Mouse (Mus musculus) gastrocnemius, postnatal 4 days (tissue): ENCODE data around the gene Sfi1. TPM values are rescaled to one million over a fixed set of nuclear protein-coding genes. Genes with fewer than 3 reads are reported as not detected.
A peak's percentile ranks its signal among the peaks of the same experiment; 100 is the strongest.
"Not testable (repeated sequence)": the region's sequence is repeated elsewhere in the genome, so short reads cannot be mapped to it uniquely, and the experiment has no call there.

Experiments used
- DNase-seq, 2 experiments: peaks; one replicate each; pipeline ENCODE4 v3.0.0; 2021 to 2022; ENCODE audit warnings: low spot score in 2 of 2, mixed read lengths in 2 of 2
- long read RNA-seq, 2 experiments: library from polyadenylated mRNA; stranded (forward); transcript quantifications; one replicate each; pipeline ENCODE4 v2.0.0; 2021
- total RNA-seq, 2 experiments: library from RNA; stranded (reverse); gene quantifications; 2 replicates each; pipeline ENCODE4 v1.2.3; 2021

The Sfi1 gene
- total RNA-seq = 10 to 100 TPM; 39.0 to 41.7 TPM
- long read RNA-seq, experiment 1, partial matches to known transcripts = 7 of 22 reads
- long read RNA-seq, experiment 1, other reads (novel, unspliced or antisense) = 12 of 22 reads
- long read RNA-seq, experiment 2, partial matches to known transcripts = 7 of 43 reads
- long read RNA-seq, experiment 2, other reads (novel, unspliced or antisense) = 34 of 43 reads

GRCm38 (mm10) chr11:3193363-3193762 lies at the start of gene Sfi1:
Gene Sfi1 (minus strand): TSS chr11:3193463.
- no peak for DNase-seq

DNA sequence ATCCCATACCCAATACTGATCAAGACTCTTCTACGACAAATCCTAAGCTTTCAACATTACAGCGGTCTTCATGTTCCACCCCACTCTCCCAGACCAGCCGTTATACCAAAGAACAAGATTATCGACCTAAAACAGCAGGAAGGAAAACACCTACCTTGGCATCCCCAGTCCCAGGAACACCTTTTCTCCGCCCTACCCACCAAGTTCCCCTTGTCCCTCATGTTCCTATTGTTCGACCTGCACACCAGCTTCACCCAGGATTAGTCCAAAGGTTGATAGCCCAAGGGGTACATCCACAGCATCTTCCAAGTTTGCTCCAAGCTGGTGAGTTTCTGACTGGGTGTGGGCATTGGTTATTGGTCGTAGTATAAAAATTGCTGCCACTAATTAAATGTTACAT lies 49.1 kb upstream of the Sfi1 start:
- DNase-seq = no peak

GRCm38 (mm10) chr11:3235277-3235676 lies 42.0 kb upstream of the Sfi1 start:
- DNase-seq = no peak

DNA sequence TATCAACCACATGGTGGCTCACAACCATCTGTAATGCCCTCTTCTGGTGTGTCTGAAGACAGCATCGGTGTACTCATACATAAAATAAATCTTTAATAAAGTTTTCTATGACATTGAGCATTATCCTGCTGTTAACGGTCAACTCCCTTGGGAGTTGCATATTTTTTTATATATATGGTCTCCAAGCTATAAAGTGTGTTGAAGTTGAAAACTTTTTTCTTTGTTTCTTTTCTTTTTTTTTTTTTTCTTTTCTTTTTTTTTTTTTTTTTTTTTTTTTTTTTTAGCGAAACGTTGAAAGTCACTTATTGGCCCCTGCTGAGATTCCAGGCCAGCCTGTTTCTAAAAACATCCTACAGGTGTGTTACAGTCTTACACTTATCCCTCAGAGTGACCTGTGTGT lies 40.4 kb upstream of the Sfi1 start:
- no peak for DNase-seq

GRCm38 (mm10) chr11:3232248-3232647 lies 39.0 kb upstream of the Sfi1 start:
- no peak for DNase-seq

DNA sequence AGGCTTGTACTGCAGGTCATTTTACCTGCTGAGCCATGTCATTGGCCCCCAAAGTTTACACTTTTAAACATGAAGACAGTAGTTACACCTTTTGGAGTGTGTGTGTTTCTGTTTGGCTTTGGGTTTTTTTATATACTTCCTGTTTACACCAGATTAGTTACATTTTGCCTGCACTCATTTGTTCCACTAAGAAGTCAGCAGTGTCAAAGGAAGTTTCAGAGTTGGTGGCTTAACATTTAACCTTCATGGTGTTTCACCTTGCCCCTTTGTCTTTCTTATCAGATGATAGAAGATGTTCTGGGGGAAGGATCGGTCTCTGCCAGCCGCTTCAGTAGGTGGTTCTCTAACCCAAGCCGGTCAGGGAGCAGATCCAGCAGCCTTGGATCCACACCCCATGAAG lies 33.9 kb upstream of the Sfi1 start:
- no peak for DNase-seq

GRCm38 (mm10) chr11:3223105-3223504 lies 29.8 kb upstream of the Sfi1 start:
- no peak for DNase-seq

DNA sequence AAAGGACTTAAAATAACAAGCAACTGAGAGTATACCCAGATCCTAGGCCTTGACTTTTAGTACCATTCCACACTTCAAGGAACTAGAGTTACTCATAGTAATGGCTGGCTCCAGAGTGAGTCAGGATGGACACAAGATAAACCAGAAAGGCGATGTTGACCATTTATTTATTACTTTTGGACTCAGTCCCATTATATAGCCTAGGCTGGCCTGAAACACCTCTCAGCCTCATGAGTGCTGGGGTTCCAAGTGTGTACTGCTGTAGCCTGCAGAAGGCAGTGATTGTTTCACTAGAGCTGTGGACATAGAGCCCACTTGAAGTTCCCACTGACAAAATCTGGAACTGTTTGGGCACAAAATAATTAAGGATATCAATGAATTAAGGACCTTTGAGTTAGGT lies 19.3 kb upstream of the Sfi1 start:
- DNase-seq = no peak

- no peak for DNase-seq
Measured at GRCm38 (mm10) chr11:3206783-3207182, 13.5 kb upstream of the Sfi1 start.

- no peak for DNase-seq
Measured at GRCm38 (mm10) chr11:3205207-3205606, 11.9 kb upstream of the Sfi1 start.

DNA sequence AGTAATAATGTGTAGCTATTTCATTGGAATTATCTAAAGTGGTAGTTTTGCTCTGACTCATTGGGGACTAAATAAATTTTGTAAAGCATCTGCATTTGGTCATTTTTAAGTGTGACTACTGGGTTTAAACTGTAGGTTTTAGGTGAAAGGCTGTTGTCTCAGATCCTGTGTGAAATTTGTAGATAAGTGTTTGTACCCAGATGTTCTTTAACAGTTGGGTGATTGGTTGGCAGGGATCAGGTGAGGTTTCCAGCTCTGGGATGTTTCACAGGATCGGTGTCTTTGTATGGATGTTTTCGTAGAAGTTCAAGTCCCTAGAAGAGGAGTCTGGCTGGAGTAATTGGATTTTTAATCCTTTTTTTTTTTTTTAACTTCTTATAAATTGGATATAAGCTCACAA lies 10.5 kb upstream of the Sfi1 start:
- no peak for DNase-seq

DNA sequence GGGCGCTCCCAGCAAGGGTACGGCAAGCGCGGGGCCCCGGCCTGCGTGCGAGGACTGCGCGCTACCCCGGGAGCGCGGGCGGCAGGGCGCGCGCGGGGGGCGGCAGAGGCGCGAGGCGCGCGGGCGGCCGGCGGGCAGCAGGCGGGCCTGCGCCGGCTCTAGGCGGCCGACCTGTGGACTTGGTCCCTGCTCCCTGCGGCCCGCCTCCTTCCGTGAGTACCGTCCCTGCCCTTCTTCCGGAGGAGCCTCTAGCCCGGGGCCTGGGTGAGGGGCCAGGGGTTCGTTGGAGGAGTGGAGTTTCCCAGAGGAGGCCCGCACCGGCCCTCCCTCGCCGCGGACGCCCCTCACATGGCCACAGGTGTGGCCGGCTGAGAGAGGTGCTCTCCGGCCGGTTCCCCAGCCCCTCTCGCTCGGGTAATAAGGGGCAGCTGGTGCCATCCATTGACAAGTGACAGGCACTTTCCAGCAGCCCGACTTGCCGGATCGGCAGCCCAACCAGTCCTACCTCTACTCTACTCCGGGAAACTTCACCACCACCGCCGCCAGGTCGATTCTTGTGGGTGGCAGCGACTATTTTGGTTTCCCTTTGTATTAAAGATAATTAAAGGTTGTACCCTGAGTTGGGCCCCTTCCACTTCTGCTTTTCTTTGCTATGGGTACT lies 9.6 kb upstream of the Sfi1 start:
- peak; percentile 24 to 61 for DNase-seq

- peak; percentile 90 to 93 for DNase-seq
Measured at GRCm38 (mm10) chr11:3202231-3202701, 9.0 kb upstream of the Sfi1 start, which contains the start of gene Eif4enif1. Gene Eif4enif1 (plus strand): TSS chr11:3202392.

- DNase-seq = peak in 1 of 2 experiments; percentile 38
Measured at GRCm38 (mm10) chr11:3201326-3202230, 8.3 kb upstream of the Sfi1 start.

DNA sequence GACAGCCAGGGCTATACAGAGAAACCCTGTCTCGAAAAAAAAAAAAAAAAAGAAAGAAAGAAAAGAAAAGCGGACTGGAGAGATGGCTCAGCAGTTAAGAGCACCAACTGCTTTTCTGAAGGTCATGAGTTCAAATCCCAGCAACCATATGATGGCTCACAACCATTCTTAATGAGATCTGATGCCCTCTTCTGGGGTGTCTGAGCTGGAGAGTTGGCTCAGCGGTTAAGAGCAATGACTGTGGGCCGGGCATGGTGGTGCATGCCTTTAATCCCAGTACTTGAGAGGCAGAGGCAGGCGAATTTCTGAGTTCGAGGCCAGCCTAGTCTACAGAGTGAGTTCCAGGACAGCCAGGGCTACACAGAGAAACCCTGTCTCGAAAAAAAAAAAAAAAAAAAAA lies 7.4 kb upstream of the Sfi1 start:
- not testable (repeated sequence) for DNase-seq

- DNase-seq = peak; percentile 31 to 32
Measured at GRCm38 (mm10) chr11:3182707-3183106, 10.6 kb downstream of the Sfi1 start.

DNA sequence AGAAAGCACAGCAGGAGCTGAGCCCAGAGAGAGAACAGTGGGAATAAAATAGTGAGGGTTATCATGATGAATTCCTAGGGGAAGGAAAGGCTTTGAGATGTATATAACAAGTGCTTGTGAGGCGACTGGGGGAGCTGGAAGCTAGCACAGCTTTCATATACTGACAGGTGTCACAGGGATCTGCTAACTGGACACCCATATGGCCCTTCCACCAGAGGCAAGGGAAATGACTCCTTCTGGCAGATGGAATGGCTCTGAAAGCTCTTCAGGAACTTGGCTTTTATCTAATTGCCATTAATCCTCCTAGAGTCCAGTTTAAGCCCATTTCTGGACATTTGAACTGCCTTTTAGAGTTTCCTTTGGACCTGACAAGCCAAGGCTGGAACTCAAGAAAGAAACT lies 11.3 kb downstream of the Sfi1 start:
- DNase-seq = not testable (repeated sequence)

DNA sequence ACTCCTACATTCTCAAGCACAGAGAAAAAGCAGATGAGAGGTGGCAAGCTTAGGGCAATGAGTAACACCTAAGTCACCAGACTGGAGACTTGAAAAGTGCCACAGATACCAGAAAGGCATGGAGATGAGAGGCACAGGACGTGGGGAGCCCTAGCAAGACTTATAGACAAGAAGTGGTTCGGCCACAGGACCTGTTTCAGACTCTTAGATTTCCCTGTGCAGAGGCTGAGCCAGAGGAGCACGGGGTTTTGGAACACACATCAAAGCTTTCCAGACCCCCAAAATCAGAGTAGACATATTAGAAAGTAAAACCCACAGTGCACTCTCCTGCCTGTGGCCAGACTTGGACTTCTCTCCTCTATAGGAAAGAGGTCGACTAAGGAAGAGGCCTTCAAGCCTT lies 12.0 kb downstream of the Sfi1 start:
- peak; percentile 87 to 95 for DNase-seq

DNA sequence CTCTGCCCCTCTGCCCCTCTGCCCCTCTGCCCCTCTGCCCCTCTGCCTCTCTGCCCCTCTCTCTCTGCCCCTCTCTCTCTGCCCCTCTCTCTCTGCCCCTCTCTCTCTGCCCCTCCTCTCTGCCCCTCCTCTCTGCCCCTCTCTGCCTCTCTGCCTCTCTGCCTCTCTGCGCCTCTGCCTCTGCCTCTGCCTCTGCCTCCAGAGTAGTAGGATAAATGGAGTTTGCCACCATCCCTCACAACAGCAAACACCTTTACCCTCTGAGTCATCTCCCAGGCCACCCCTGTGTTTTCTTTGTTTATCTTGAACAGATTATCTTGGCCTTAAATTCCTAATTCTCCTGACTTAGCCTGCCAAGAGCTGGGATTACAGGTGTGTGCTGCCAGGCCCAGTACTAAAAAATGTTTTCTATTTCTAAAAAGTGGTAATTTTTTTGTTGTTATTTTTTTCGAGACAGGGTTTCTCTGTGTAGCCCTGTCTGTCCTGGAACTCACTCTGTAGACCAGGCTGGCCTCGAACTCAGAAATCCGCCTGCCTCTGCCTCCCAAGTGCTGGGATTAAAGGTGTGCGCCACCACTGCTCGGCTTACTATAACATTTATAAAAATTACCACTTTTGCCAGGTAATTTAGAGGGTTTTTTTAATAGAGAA lies 12.6 kb downstream of the Sfi1 start:
- DNase-seq = not testable (repeated sequence)

GRCm38 (mm10) chr11:3179726-3180092 lies 13.6 kb downstream of the Sfi1 start:
- peak; percentile 58 to 60 for DNase-seq

- DNase-seq = peak; percentile 70 to 73
Measured at GRCm38 (mm10) chr11:3178968-3179725, 14.1 kb downstream of the Sfi1 start.
